Comparison of ENCODE assay signal across 8 mouse cellular contexts in genomic region chr2:4474539-4474937, GRCm38 (mm10).
DNase-seq lines count a peak whose midpoint lies in the region; ATAC-seq and TF ChIP-seq lines count a peak whose summit lies in the region.

No protein-coding gene starts in this region.

- peaks cover 33% of the 10 kb centered on the region for H3K4me1 ChIP-seq in limb, embryonic 12.5 days (replicated peaks)
- H3K4me1 ChIP-seq in limb, embryonic 10.5 days: peaks cover 21% of the 10 kb centered on the region
- peaks cover 34% of the 10 kb centered on the region for H3K4me1 ChIP-seq in heart, embryonic 15.5 days (replicated peaks)

- ATAC-seq in limb, embryonic 12.5 days (ENCODE audit: insufficient number of reproducible peaks, insufficient read depth, low FRiP score, low TSS enrichment, low read depth): no peak
- no peak for ATAC-seq in heart, embryonic 15.5 days (replicated peaks; ENCODE audit: insufficient number of reproducible peaks, insufficient read depth, low FRiP score, low read depth)

- peak; percentile 25 for TF ChIP-seq CTCF in gastrocnemius, adult 2 months (IDR thresholded peaks at IDR 0.05)

- H3K27ac ChIP-seq in gastrocnemius, adult 2 months: peak overlapping the region; percentile 75
- H3K27ac ChIP-seq in limb, embryonic 12.5 days: 0 out of 2 replicates have a peak overlapping the region, but pooled peaks have one; percentile 14
- H3K27ac ChIP-seq in limb, embryonic 10.5 days: no peak overlapping the region
- H3K27ac ChIP-seq in heart, embryonic 15.5 days: peak overlapping the region; percentile 70

- DNase-seq in gastrocnemius, adult 2 months: no peak
- DNase-seq in gastrocnemius, adult 18-20 months (ENCODE audit: low spot score): no peak
- no peak for DNase-seq in limb, embryonic 10.5 days (ENCODE audit: low spot score)
- DNase-seq in lung, postnatal 25 days (ENCODE audit: low spot score): peak; percentile 26
- no peak for DNase-seq in embryo, embryonic 11 days
- no peak for DNase-seq in thymus, postnatal 36 days

- peaks cover 62% of the 10 kb centered on the region for H3K36me3 ChIP-seq in limb, embryonic 12.5 days
- H3K36me3 ChIP-seq in limb, embryonic 10.5 days: peaks cover 71% of the 10 kb centered on the region
- H3K36me3 ChIP-seq in heart, embryonic 15.5 days: no peaks in the 10 kb centered on the region

- intact Hi-C loops in gastrocnemius, adult 2 months (cut with DNase I): no loop called here

- H3K9ac ChIP-seq in limb, embryonic 12.5 days (replicated peaks): no peak overlapping the region
- no peak overlapping the region for H3K9ac ChIP-seq in heart, embryonic 15.5 days

- no peaks in the 10 kb centered on the region for H3K27me3 ChIP-seq in limb, embryonic 12.5 days
- H3K27me3 ChIP-seq in limb, embryonic 10.5 days (ENCODE audit: low read depth, poor library complexity, severe bottlenecking): no peaks in the 10 kb centered on the region
- no peaks in the 10 kb centered on the region for H3K27me3 ChIP-seq in heart, embryonic 15.5 days

- H3K4me2 ChIP-seq in limb, embryonic 12.5 days: no peak overlapping the region
- H3K4me2 ChIP-seq in heart, embryonic 15.5 days: no peak overlapping the region

- no peaks in the 10 kb centered on the region for H3K9me3 ChIP-seq in limb, embryonic 12.5 days
- H3K9me3 ChIP-seq in limb, embryonic 10.5 days (replicated peaks): no peaks in the 10 kb centered on the region
- no peaks in the 10 kb centered on the region for H3K9me3 ChIP-seq in heart, embryonic 15.5 days (replicated peaks)

- no peak overlapping the region for H3K4me3 ChIP-seq in gastrocnemius, adult 2 months
- H3K4me3 ChIP-seq in limb, embryonic 12.5 days (replicated peaks): no peak overlapping the region
- H3K4me3 ChIP-seq in limb, embryonic 10.5 days: no peak overlapping the region
- no peak overlapping the region for H3K4me3 ChIP-seq in heart, embryonic 15.5 days
